Mouse (Mus musculus): Measurements from ENCODE around the gene Haus5. TPM values are rescaled to one million over a fixed set of nuclear protein-coding genes. Genes with fewer than 3 reads are reported as not detected.

The Haus5 gene
- polyA plus RNA-seq, 1 experiment from 2014 or later: 32.6 TPM

- WGBS: 74% methylated on average over 2 of the region's 2 CpGs
- Histone ChIP-seq H3K4me2 (ENCODE audit: low read depth, low read length) (no peak overlapping the region), H3K4me1 (ENCODE audit: control insufficient read depth, insufficient read depth, low read length) (peaks cover 11% of the 10 kb centered on the region), H3K9ac (ENCODE audit: low read length) (no peak overlapping the region), H3K27me3 (ENCODE audit: control insufficient read depth, insufficient read depth, low read length) (no peaks in the 10 kb centered on the region), H3K4me3 (ENCODE audit: low read length) (no peak overlapping the region), H3K36me3 (ENCODE audit: control insufficient read depth, insufficient read depth) (peaks cover 40% of the 10 kb centered on the region), H3K9me3 (replicated peaks; ENCODE audit: control insufficient read depth, low read length) (no peaks in the 10 kb centered on the region), H3K27ac (ENCODE audit: low read length) (no peak overlapping the region)
- ATAC-seq (replicated peaks; ENCODE audit: extremely low read depth, insufficient read depth, low FRiP score): no peak
These were observed 50.3 kb downstream of the Haus5 start for GRCm38 (mm10) chr7:30614454-30614853.

- 24% methylated on average over 14 of the region's 14 CpGs for WGBS
These were observed 51.2 kb downstream of the Haus5 start for GRCm38 (mm10) chr7:30613529-30614112.

GRCm38 (mm10) chr7:30612654-30613402 is 52.0 kb downstream of the Haus5 start, which contains the start of gene Upk1a:
Gene Upk1a, minus strand, starts transcription at chr7:30612847.
- no peaks in the 10 kb centered on the region for H3K9me3 ChIP-seq (replicated peaks; ENCODE audit: control insufficient read depth, low read length)
- H3K9ac ChIP-seq (ENCODE audit: low read length): no peak within 1 kb of the TSS
- no peak for ATAC-seq (replicated peaks; ENCODE audit: extremely low read depth, insufficient read depth, low FRiP score)
- peaks cover 11% of the 10 kb centered on the region for H3K4me1 ChIP-seq (ENCODE audit: control insufficient read depth, insufficient read depth, low read length)
- H3K36me3 ChIP-seq (ENCODE audit: control insufficient read depth, insufficient read depth): peaks cover 24% of the 10 kb centered on the region
- H3K27ac ChIP-seq (ENCODE audit: low read length): no peak within 1 kb of the TSS
- WGBS: 74% methylated on average over 8 of the region's 8 CpGs
- H3K4me2 ChIP-seq (ENCODE audit: low read depth, low read length): no peak within 1 kb of the TSS
- H3K4me3 ChIP-seq (ENCODE audit: low read length): no peak within 1 kb of the TSS
- no peaks in the 10 kb centered on the region for H3K27me3 ChIP-seq (ENCODE audit: control insufficient read depth, insufficient read depth, low read length)

More at GRCm38 (mm10) chr7:30613529-30614112, 51.2 kb downstream of the Haus5 start:
- Histone ChIP-seq H3K36me3 (ENCODE audit: control insufficient read depth, insufficient read depth) (peaks cover 32% of the 10 kb centered on the region), H3K4me1 (ENCODE audit: control insufficient read depth, insufficient read depth, low read length) (peaks cover 11% of the 10 kb centered on the region), H3K9me3 (replicated peaks; ENCODE audit: control insufficient read depth, low read length) (no peaks in the 10 kb centered on the region), H3K9ac (ENCODE audit: low read length) (no peak overlapping the region), H3K27ac (ENCODE audit: low read length) (no peak overlapping the region), H3K4me3 (ENCODE audit: low read length) (no peak overlapping the region), H3K27me3 (ENCODE audit: control insufficient read depth, insufficient read depth, low read length) (no peaks in the 10 kb centered on the region), H3K4me2 (ENCODE audit: low read depth, low read length) (no peak overlapping the region)
- no peak for ATAC-seq (replicated peaks; ENCODE audit: extremely low read depth, insufficient read depth, low FRiP score)

GRCm38 (mm10) chr7:30610043-30610442 is 54.8 kb downstream of the Haus5 start:
- peak; percentile 88 for ATAC-seq (replicated peaks; ENCODE audit: extremely low read depth, insufficient read depth, low FRiP score)
- Histone ChIP-seq H3K4me2 (ENCODE audit: low read depth, low read length) (no peak overlapping the region), H3K4me3 (ENCODE audit: low read length) (no peak overlapping the region)

GRCm38 (mm10) chr7:30608476-30608875 is 56.3 kb downstream of the Haus5 start:
- H3K9ac ChIP-seq (ENCODE audit: low read length): no peak overlapping the region
- no peak overlapping the region for H3K27ac ChIP-seq (ENCODE audit: low read length)
- no peaks in the 10 kb centered on the region for H3K9me3 ChIP-seq (replicated peaks; ENCODE audit: control insufficient read depth, low read length)
- no peaks in the 10 kb centered on the region for H3K36me3 ChIP-seq (ENCODE audit: control insufficient read depth, insufficient read depth)
- ATAC-seq (replicated peaks; ENCODE audit: extremely low read depth, insufficient read depth, low FRiP score): no peak
- 42% methylated on average over 16 of the region's 16 CpGs for WGBS
- H3K27me3 ChIP-seq (ENCODE audit: control insufficient read depth, insufficient read depth, low read length): no peaks in the 10 kb centered on the region
- H3K4me1 ChIP-seq (ENCODE audit: control insufficient read depth, insufficient read depth, low read length): peaks cover 11% of the 10 kb centered on the region
- H3K4me3 ChIP-seq (ENCODE audit: low read length): no peak overlapping the region
- H3K4me2 ChIP-seq (ENCODE audit: low read depth, low read length): no peak overlapping the region

More at GRCm38 (mm10) chr7:30610043-30610442, 54.8 kb downstream of the Haus5 start:
- peaks cover 11% of the 10 kb centered on the region for H3K4me1 ChIP-seq (ENCODE audit: control insufficient read depth, insufficient read depth, low read length)
- no peaks in the 10 kb centered on the region for H3K27me3 ChIP-seq (ENCODE audit: control insufficient read depth, insufficient read depth, low read length)
- H3K36me3 ChIP-seq (ENCODE audit: control insufficient read depth, insufficient read depth): no peaks in the 10 kb centered on the region
- H3K9ac ChIP-seq (ENCODE audit: low read length): 0 out of 2 replicates have a peak overlapping the region, but pooled peaks have one; percentile 31
- H3K27ac ChIP-seq (ENCODE audit: low read length): peak overlapping the region; percentile 64
- no peaks in the 10 kb centered on the region for H3K9me3 ChIP-seq (replicated peaks; ENCODE audit: control insufficient read depth, low read length)
- 33% methylated on average over 7 of the region's 7 CpGs for WGBS

GRCm38 (mm10) chr7:30607706-30608309 is 57.0 kb downstream of the Haus5 start:
- 18% methylated on average over 8 of the region's 8 CpGs for WGBS
- Histone ChIP-seq H3K9ac (ENCODE audit: low read length) (no peak overlapping the region), H3K36me3 (ENCODE audit: control insufficient read depth, insufficient read depth) (no peaks in the 10 kb centered on the region), H3K27me3 (ENCODE audit: control insufficient read depth, insufficient read depth, low read length) (no peaks in the 10 kb centered on the region), H3K27ac (ENCODE audit: low read length) (no peak overlapping the region), H3K4me2 (ENCODE audit: low read depth, low read length) (no peak overlapping the region), H3K4me1 (ENCODE audit: control insufficient read depth, insufficient read depth, low read length) (peaks cover 11% of the 10 kb centered on the region), H3K4me3 (ENCODE audit: low read length) (no peak overlapping the region), H3K9me3 (replicated peaks; ENCODE audit: control insufficient read depth, low read length) (no peaks in the 10 kb centered on the region)
- 0 out of 2 replicates have a peak, but pooled peaks have one; percentile 35 for ATAC-seq (replicated peaks; ENCODE audit: extremely low read depth, insufficient read depth, low FRiP score)

DNA sequence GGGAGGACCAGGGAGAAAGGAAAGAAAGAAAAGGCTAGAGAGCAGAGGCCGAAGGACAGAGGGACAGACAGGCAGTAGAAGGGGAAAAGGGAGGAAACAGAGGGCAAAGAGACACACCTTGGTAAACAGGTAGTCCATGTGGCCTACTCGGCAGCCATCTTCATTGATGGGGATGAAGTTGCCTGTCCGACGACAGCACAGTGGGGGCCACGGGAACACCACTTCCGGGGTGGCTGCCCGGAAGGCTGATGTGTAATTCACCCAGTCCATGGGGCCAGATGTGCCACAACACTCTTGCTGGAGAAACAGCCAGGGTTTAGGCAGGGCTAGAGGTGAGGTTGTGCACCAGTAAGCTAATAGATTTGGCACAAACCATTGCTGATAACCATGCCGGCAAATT is 59.9 kb downstream of the Haus5 start:
- Histone ChIP-seq H3K36me3 (ENCODE audit: control insufficient read depth, insufficient read depth) (no peaks in the 10 kb centered on the region), H3K4me2 (ENCODE audit: low read depth, low read length) (no peak overlapping the region), H3K27ac (ENCODE audit: low read length) (no peak overlapping the region), H3K27me3 (ENCODE audit: control insufficient read depth, insufficient read depth, low read length) (no peaks in the 10 kb centered on the region), H3K4me3 (ENCODE audit: low read length) (no peak overlapping the region), H3K9ac (ENCODE audit: low read length) (no peak overlapping the region), H3K9me3 (replicated peaks; ENCODE audit: control insufficient read depth, low read length) (no peaks in the 10 kb centered on the region), H3K4me1 (ENCODE audit: control insufficient read depth, insufficient read depth, low read length) (peaks cover 7% of the 10 kb centered on the region)
- WGBS: 89% methylated on average over 8 of the region's 8 CpGs
- no peak for ATAC-seq (replicated peaks; ENCODE audit: extremely low read depth, insufficient read depth, low FRiP score)

DNA sequence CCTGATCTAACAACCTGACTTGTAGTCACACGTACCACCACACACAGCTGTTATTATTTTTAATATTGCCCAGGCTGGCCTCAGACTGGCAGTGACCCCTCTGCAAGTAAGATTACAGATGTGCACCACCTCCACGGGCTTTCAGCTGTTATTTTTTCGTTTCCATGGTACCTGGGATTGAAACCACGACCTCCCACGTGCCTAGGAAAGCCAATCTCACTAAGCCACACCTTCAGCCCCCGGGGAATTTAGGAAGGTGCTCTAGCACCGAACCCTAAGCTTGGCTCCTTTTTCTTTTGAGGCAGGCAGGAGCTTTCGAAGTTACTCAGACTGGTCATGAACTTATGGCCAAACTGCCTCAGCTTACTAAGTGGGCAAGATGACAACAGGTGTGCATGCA is 60.4 kb downstream of the Haus5 start:
- no peak overlapping the region for H3K9ac ChIP-seq (ENCODE audit: low read length)
- ATAC-seq (replicated peaks; ENCODE audit: extremely low read depth, insufficient read depth, low FRiP score): no peak
- no peak overlapping the region for H3K4me2 ChIP-seq (ENCODE audit: low read depth, low read length)
- H3K27me3 ChIP-seq (ENCODE audit: control insufficient read depth, insufficient read depth, low read length): no peaks in the 10 kb centered on the region
- peaks cover 6% of the 10 kb centered on the region; the same call in 1 of the 2 replicates for H3K4me1 ChIP-seq (ENCODE audit: control insufficient read depth, insufficient read depth, low read length)
- 58% methylated on average over 8 of the region's 8 CpGs for WGBS
- no peak overlapping the region for H3K4me3 ChIP-seq (ENCODE audit: low read length)
- H3K9me3 ChIP-seq (replicated peaks; ENCODE audit: control insufficient read depth, low read length): no peaks in the 10 kb centered on the region
- no peak overlapping the region for H3K27ac ChIP-seq (ENCODE audit: low read length)
- H3K36me3 ChIP-seq (ENCODE audit: control insufficient read depth, insufficient read depth): no peaks in the 10 kb centered on the region
